ENCODE assay signal across 16 mouse cellular contexts in genomic region chr3:143622275-143622674, GRCm38 (mm10).
DNase-seq lines count a peak whose midpoint lies in the region; ATAC-seq lines count a peak whose summit lies in the region.
"Had no signal": no experiment of that assay in that cellular context is flagged by ENCODE, and none has a peak within 500 bp of the region (broad histone marks: within the 10 kb centered on the region; RNA-seq: fewer than 3 reads in every experiment).

No protein-coding gene starts in this region.

- DNase-seq in 416B (ENCODE audit: low read depth): peak; percentile 20
- no peak for DNase-seq in kidney, postnatal 36 days
- DNase-seq in cerebellum, adult 11-12 months: no peak
- DNase-seq: adrenal gland, adult 8-10 months; adrenal gland, postnatal 14 days; adrenal gland, postnatal 36 days; cerebellum, adult 18-20 months; cerebellum, adult 8-10 months; cerebellum, adult 9-11 months; cerebellum, postnatal 14 days; cerebellum, postnatal 36 days; forebrain, postnatal 0 days had no signal

- ATAC-seq in granulocyte monocyte progenitor cell, adult 5-6 weeks (replicated peaks; ENCODE audit: poor library complexity, severe bottlenecking): peak; percentile 83
- peak; percentile 85 for ATAC-seq in megakaryocyte progenitor cell, adult 5-6 weeks (replicated peaks; ENCODE audit: poor library complexity)
- ATAC-seq: forebrain, embryonic 13.5 days; forebrain, embryonic 15.5 days; forebrain, postnatal 0 days had no signal
